Mouse (Mus musculus): ENCODE results near the gene Trub1. TPM values are rescaled to one million over a fixed set of nuclear protein-coding genes. Genes with fewer than 3 reads are reported as not detected.

Trub1 gene
- 19.6 TPM for polyA plus RNA-seq (2017; shearing (Covaris generic))

GRCm38 (mm10) chr19:57452492-57453217 is at the start of gene Trub1:
Trub1 (plus strand) TSS chr19:57452912.

Other genes with a start within 250 kb of the Trub1 start
- gene Ablim1, start 138.0 kb upstream of the Trub1 start, polyA plus RNA-seq (2017; shearing (Covaris generic)) = 719 TPM
- gene Fam160b1, start 92.2 kb upstream of the Trub1 start, polyA plus RNA-seq (2017; shearing (Covaris generic)) = 4.4 TPM
- 0.30 TPM for gene Atrnl1, start 158.1 kb downstream of the Trub1 start, polyA plus RNA-seq (2017; shearing (Covaris generic))